Mouse (Mus musculus): Measurements from ENCODE around the gene Psmc3ip. TPM values are rescaled to one million over a fixed set of nuclear protein-coding genes. Genes with fewer than 3 reads are reported as not detected.
A peak's percentile ranks its signal among the peaks of the same experiment; 100 is the strongest.

Psmc3ip gene
- polyA plus RNA-seq, 1 experiment from 2014 or later: 54.3 TPM

DNA sequence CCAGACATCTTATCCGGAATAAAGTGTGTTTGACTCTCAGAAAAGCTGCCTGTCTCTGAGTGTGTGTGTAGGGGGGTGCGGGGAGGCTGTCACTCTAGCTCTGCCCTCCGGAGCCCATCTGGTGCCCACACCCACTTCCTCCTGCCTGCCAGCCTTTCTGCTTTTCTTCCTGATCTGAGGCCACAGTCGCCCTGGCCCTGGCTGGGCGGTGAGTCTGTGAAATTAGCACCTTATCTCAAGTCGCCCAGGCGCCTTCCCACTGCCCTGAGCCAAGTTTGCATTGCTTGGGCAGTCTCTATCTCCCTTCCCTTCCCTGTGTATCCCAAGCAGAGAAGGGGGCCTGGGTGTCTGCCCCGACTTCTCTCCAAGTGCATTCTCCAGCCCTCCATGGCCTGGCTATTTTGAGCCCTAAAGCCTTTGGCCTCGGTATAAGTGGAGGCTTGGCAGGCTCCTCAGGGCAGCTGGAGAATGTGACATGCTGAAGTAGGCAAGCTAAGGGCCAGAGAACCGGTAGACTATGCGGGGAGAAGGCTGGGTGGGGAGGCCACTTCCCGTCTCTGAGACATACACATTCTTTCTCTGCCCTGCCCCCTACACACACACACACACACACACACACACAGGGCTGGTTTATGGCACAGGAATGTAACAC, 31.4 kb downstream of the Psmc3ip start:
- H3K9me3 ChIP-seq (replicated peaks; ENCODE audit: control insufficient read depth, low read length): no peaks in the 10 kb centered on the region
- 61% methylated on average over 12 of the region's 12 CpGs for WGBS
- DNase-seq (ENCODE audit: low spot score) (no peak), ATAC-seq (no peak)
- no peak overlapping the region for H3K4me2 ChIP-seq (ENCODE audit: low read length)
- peaks cover 37% of the 10 kb centered on the region for H3K36me3 ChIP-seq (ENCODE audit: control insufficient read depth, insufficient read depth, low read length)
- H3K4me1 ChIP-seq (ENCODE audit: control insufficient read depth, insufficient read depth, low read length): peaks cover 3% of the 10 kb centered on the region; the same call in 1 of the 2 replicates
- H3K27ac ChIP-seq (ENCODE audit: low read depth, low read length): peak overlapping the region; percentile 48; the same call in 1 of the 2 replicates
- H3K9ac ChIP-seq (ENCODE audit: low read length): no peak overlapping the region; the same call in 1 of the 2 replicates
- H3K4me3 ChIP-seq (ENCODE audit: low read depth, low read length): no peak overlapping the region
- H3K27me3 ChIP-seq (replicated peaks; ENCODE audit: control insufficient read depth, insufficient read depth, low read length): 0 out of 2 replicates have a peak, but pooled peaks cover 2% of the 10 kb centered on the region

DNA sequence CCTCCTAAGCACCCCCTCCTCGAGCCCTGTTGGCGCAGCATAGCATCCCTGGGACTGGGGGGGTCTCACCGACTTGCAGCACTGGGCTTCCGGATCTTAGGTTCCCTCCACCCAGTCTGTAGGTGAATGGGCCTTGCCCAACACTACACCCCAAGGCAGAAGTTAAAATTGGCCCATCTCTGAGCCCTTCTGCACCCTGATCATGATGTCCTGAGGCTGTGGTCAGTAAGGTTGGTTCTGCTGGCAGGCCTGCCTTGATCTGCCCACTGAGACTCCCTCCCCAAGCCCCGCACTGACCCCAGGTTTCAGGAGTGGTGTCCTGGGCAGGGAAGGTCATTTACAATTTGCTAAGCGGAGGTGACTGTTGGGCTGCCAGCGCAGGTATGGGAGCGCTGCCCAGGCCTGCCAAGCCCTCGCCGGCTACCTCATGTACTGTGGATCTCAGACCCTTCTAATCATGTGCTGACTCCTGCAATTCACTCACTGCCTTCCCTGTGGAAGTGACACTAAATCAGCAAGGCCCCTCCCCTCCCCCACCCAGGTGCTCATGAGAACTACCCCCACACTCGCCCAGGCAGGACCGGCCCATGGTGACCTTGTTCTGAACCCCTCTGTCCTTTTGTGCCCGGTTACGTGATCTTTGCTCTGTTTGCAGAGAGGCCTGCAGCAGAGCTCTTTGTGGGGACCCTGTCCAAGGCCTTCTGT, 32.1 kb downstream of the Psmc3ip start:
- no peaks in the 10 kb centered on the region for H3K9me3 ChIP-seq (replicated peaks; ENCODE audit: control insufficient read depth, low read length)
- 81% methylated on average over 14 of the region's 14 CpGs for WGBS
- ATAC-seq: no peak
- peaks cover 3% of the 10 kb centered on the region; the same call in 1 of the 2 replicates for H3K4me1 ChIP-seq (ENCODE audit: control insufficient read depth, insufficient read depth, low read length)
- peak overlapping the region; percentile 39; the same call in 1 of the 2 replicates for H3K27ac ChIP-seq (ENCODE audit: low read depth, low read length)
- H3K36me3 ChIP-seq (ENCODE audit: control insufficient read depth, insufficient read depth, low read length): peaks cover 43% of the 10 kb centered on the region
- no peak overlapping the region for H3K4me3 ChIP-seq (ENCODE audit: low read depth, low read length)
- 0 out of 2 replicates have a peak, but pooled peaks cover 2% of the 10 kb centered on the region for H3K27me3 ChIP-seq (replicated peaks; ENCODE audit: control insufficient read depth, insufficient read depth, low read length)
- no peak overlapping the region for H3K9ac ChIP-seq (ENCODE audit: low read length)
- no peak overlapping the region for H3K4me2 ChIP-seq (ENCODE audit: low read length)
- DNase-seq (ENCODE audit: low spot score): no peak

DNA sequence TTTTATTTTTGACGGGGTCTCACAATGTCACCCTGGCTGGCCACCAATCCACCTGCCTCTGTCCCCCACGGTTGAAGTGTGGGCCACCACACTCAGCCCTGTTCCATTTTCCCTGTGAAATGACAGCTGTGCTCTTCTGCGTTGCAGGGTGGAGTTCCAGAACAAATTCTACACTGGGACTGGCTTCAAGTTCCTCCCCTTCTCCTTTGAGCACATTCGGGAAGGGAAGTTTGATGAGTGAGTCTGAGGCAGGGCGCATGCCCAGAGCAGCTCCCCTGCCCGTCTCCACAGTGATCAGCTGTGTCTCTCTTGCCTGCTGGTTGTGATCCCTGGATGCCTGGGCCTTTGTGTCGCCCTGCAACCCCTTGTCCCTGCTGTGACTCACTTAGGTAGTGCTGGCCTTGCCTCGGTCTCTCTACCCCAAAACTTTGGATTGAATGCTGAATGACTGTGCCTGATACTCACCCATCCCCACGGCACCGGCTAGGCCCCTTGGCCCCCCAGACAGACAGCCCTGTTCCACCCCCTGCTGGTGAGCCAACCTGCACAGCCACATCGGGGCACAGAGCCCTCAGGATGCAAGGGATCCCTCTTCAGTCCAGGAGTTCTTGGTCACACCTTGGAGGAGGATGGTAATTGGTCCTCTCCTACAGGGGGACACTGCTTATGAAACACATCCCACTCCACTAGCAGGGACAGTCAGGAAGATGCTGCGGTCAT, 32.9 kb downstream of the Psmc3ip start:
- ATAC-seq (no peak), DNase-seq (ENCODE audit: low spot score) (no peak)
- H3K9ac ChIP-seq (ENCODE audit: low read length): no peak overlapping the region
- WGBS: 75% methylated on average over 12 of the region's 12 CpGs
- H3K27ac ChIP-seq (ENCODE audit: low read depth, low read length): no peak overlapping the region
- H3K27me3 ChIP-seq (replicated peaks; ENCODE audit: control insufficient read depth, insufficient read depth, low read length): no peaks in the 10 kb centered on the region
- H3K9me3 ChIP-seq (replicated peaks; ENCODE audit: control insufficient read depth, low read length): no peaks in the 10 kb centered on the region
- peaks cover 3% of the 10 kb centered on the region; the same call in 1 of the 2 replicates for H3K4me1 ChIP-seq (ENCODE audit: control insufficient read depth, insufficient read depth, low read length)
- H3K4me2 ChIP-seq (ENCODE audit: low read length): no peak overlapping the region
- no peak overlapping the region for H3K4me3 ChIP-seq (ENCODE audit: low read depth, low read length)
- H3K36me3 ChIP-seq (ENCODE audit: control insufficient read depth, insufficient read depth, low read length): peaks cover 48% of the 10 kb centered on the region

DNA sequence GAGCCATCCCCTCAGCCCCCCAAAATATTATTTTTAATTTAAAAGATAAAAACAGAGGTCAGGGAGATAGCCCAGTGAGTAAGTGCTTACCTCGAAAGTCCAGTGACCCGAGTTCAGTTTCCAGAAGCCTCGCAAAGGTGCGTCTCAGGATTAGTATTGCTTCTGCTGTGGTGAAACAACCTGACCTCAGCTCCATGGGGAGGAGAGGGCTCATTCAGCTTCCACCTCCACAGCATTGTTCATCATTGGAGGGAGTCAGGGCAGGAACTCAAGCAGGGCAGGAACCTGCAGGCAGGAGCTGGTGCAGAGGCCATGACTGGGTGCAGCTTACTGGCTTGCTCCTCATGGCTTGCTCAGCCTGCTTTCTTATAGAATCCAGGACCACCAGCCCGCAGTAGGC, 34.2 kb downstream of the Psmc3ip start:
- H3K27me3 ChIP-seq (replicated peaks; ENCODE audit: control insufficient read depth, insufficient read depth, low read length): no peaks in the 10 kb centered on the region
- 93% methylated on average over 5 of the region's 5 CpGs for WGBS
- ATAC-seq: no peak
- no peak for DNase-seq (ENCODE audit: low spot score)
- H3K4me1 ChIP-seq (ENCODE audit: control insufficient read depth, insufficient read depth, low read length): no peaks in the 10 kb centered on the region
- no peaks in the 10 kb centered on the region for H3K9me3 ChIP-seq (replicated peaks; ENCODE audit: control insufficient read depth, low read length)
- H3K27ac ChIP-seq (ENCODE audit: low read depth, low read length): no peak overlapping the region
- peaks cover 61% of the 10 kb centered on the region for H3K36me3 ChIP-seq (ENCODE audit: control insufficient read depth, insufficient read depth, low read length)
- H3K4me2 ChIP-seq (ENCODE audit: low read length): no peak overlapping the region
- no peak overlapping the region for H3K9ac ChIP-seq (ENCODE audit: low read length)
- no peak overlapping the region for H3K4me3 ChIP-seq (ENCODE audit: low read depth, low read length)

DNA sequence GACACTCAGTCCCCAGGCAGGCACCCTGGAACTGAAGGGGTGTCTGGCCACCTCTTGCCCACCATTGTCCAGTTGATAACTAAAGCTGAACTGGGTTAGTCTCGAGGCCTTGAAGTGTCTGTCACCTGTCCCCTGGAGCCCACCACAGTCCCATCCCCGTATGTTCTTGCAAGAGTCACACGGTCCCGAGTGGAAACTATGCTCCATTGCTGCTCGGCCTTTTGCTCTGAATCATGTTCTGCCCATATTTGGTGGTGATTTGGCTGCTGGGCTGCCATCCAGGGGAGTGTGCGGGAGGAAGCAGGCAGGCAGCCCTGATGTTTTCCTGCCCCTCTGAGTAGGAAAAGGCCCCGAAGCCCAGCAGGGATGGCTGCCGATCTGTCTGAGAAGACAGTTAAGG, 35.1 kb downstream of the Psmc3ip start:
- Histone ChIP-seq H3K27me3 (replicated peaks; ENCODE audit: control insufficient read depth, insufficient read depth, low read length) (no peaks in the 10 kb centered on the region), H3K9ac (ENCODE audit: low read length) (no peak overlapping the region), H3K4me2 (ENCODE audit: low read length) (no peak overlapping the region), H3K36me3 (ENCODE audit: control insufficient read depth, insufficient read depth, low read length) (peaks cover 70% of the 10 kb centered on the region), H3K9me3 (replicated peaks; ENCODE audit: control insufficient read depth, low read length) (no peaks in the 10 kb centered on the region), H3K4me1 (ENCODE audit: control insufficient read depth, insufficient read depth, low read length) (no peaks in the 10 kb centered on the region), H3K4me3 (ENCODE audit: low read depth, low read length) (no peak overlapping the region), H3K27ac (ENCODE audit: low read depth, low read length) (no peak overlapping the region)
- DNase-seq (ENCODE audit: low spot score) (no peak), ATAC-seq (no peak)
- 85% methylated on average over 8 of the region's 8 CpGs for WGBS

DNA sequence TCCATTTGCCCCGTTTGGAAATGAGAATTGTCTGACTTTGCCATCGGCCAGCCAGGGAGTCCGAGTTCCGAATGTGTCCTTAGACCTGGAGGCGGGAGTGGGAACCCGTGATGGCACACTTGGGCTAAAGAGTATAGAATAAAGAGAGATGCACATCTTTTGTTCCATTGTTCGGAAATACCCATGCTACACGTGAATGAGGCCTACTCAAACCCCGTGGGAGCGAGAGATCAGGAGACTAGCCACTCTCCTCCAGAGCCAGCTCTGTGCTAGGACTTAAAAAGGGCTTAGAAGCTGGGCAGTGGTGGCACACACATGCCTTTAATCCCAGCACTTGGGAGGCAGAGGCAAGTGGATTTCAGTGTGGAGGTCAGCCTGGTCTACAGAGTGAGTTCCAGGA, 35.8 kb downstream of the Psmc3ip start:
- Histone ChIP-seq H3K27ac (ENCODE audit: low read depth, low read length) (no peak overlapping the region), H3K9me3 (replicated peaks; ENCODE audit: control insufficient read depth, low read length) (no peaks in the 10 kb centered on the region), H3K4me1 (ENCODE audit: control insufficient read depth, insufficient read depth, low read length) (no peaks in the 10 kb centered on the region), H3K9ac (ENCODE audit: low read length) (no peak overlapping the region), H3K27me3 (replicated peaks; ENCODE audit: control insufficient read depth, insufficient read depth, low read length) (no peaks in the 10 kb centered on the region), H3K4me2 (ENCODE audit: low read length) (no peak overlapping the region), H3K36me3 (ENCODE audit: control insufficient read depth, insufficient read depth, low read length) (peaks cover 77% of the 10 kb centered on the region), H3K4me3 (ENCODE audit: low read depth, low read length) (no peak overlapping the region)
- DNase-seq (ENCODE audit: low spot score) (no peak), ATAC-seq (no peak)
- WGBS: 76% methylated on average over 10 of the region's 10 CpGs

DNA sequence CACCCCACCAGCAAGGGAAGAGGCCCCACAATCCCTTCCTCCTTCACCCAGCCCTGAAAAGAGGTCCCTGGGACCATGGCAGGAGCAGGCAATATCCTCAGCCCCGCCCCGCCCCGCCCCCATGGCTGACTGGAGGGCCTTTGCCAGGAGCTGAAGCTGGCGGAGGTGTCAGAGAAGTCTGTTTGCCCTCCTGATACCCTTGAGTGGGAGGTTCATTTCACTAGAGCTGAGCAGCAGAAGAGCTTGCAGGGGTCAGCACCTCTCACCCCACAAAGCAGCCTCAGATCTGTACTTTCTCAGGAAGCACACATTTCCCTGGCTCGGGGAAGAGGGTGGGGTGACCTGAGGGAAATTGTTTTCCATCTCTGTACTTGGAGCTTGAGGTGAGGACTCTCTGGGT, 36.5 kb downstream of the Psmc3ip start:
- ATAC-seq (no peak), DNase-seq (ENCODE audit: low spot score) (no peak)
- 80% methylated on average over 5 of the region's 5 CpGs for WGBS
- Histone ChIP-seq H3K4me2 (ENCODE audit: low read length) (no peak overlapping the region), H3K4me1 (ENCODE audit: control insufficient read depth, insufficient read depth, low read length) (no peaks in the 10 kb centered on the region), H3K9ac (ENCODE audit: low read length) (no peak overlapping the region), H3K27me3 (replicated peaks; ENCODE audit: control insufficient read depth, insufficient read depth, low read length) (no peaks in the 10 kb centered on the region), H3K27ac (ENCODE audit: low read depth, low read length) (no peak overlapping the region), H3K4me3 (ENCODE audit: low read depth, low read length) (no peak overlapping the region), H3K36me3 (ENCODE audit: control insufficient read depth, insufficient read depth, low read length) (peaks cover 79% of the 10 kb centered on the region), H3K9me3 (replicated peaks; ENCODE audit: control insufficient read depth, low read length) (no peaks in the 10 kb centered on the region)

DNA sequence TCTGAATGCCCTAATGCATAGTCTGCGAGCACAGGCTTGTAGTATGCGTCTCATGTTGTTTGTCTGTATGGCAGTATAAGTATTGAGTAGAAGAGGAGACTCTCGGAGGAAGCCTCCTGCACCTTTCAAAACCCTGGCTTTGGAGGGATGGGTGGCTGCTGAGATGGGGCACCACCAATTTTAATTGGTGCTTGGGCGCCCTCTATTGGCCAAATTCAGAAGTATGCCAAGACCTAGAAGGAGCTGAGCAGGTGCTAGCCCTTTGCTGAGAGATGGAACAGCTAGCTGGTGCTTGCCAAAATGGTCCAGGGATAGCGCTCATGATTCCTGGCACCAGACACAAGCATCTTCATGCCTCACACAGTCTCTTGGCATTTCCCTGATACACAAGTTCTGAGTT, 37.4 kb downstream of the Psmc3ip start:
- Histone ChIP-seq H3K9ac (ENCODE audit: low read length) (no peak overlapping the region), H3K4me3 (ENCODE audit: low read depth, low read length) (no peak overlapping the region), H3K4me2 (ENCODE audit: low read length) (no peak overlapping the region), H3K9me3 (replicated peaks; ENCODE audit: control insufficient read depth, low read length) (no peaks in the 10 kb centered on the region), H3K4me1 (ENCODE audit: control insufficient read depth, insufficient read depth, low read length) (no peaks in the 10 kb centered on the region), H3K36me3 (ENCODE audit: control insufficient read depth, insufficient read depth, low read length) (peaks cover 78% of the 10 kb centered on the region), H3K27ac (ENCODE audit: low read depth, low read length) (no peak overlapping the region), H3K27me3 (replicated peaks; ENCODE audit: control insufficient read depth, insufficient read depth, low read length) (no peaks in the 10 kb centered on the region)
- ATAC-seq (peak; percentile 65; the same call in 1 of the 2 replicates), DNase-seq (ENCODE audit: low spot score) (peak; percentile 84)
- 29% methylated on average over 5 of the region's 5 CpGs for WGBS
